Mouse (Mus musculus): ENCODE measurements around the gene Utp3.

DNA sequence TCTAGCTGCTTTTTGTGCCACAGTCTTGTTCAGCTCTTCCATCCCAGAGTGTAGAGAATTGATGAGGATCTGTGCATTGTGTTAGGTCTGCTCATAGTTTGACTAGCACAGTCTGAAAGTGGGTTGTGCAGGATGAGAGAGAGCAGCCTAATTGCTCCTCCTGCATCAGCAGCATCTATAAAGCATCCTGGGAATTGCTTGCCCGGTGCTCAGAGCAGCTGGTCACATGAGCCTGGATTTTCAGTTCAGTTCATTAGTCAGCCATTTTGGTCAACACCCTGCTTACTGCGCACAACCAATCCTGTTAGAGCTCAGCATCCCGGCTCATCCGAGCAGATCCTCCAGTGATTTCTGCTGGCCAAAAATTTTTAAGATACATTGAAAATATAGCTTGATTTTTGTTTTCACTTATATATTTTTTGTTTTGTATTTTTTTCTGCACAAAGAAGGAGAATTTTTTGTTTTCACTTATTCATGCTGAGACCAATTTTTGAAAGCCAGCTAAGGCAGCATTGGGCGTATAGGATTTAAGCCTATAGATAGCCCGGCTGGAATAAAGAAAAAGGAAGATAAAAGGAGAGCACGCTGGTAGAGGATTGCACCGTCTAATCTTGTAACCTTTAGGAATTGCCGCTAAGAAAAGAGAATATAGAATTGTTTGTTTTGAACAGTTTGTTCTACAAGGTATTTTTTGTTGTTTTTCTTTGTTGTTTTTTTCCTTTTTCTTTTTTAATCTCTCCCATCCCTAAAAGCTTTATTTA, 29.2 kb downstream of the Utp3 start:
- no peak for TF ChIP-seq POLR2A (IDR thresholded peaks at IDR 0.05; ENCODE audit: control insufficient read depth, low read depth, low read length)
- no peak for TF ChIP-seq CTCF (IDR thresholded peaks at IDR 0.05; ENCODE audit: control insufficient read depth, insufficient read depth, insufficient replicate concordance, low read depth, low read length)
